Mouse (Mus musculus) liver, postnatal 0 days (tissue): ENCODE measurements around the gene Mnd1.

Experiments
- CTCF ChIP-seq: sonication (generic); IDR thresholded peaks from 2 replicates; pipeline ENCODE4 v1.5.1; 2016; ENCODE audit warnings: antibody characterized with exemption, low read depth
- EP300 ChIP-seq: IDR thresholded peaks from 2 replicates; pipeline ENCODE4 v1.6.1; 2016; ENCODE audit warnings: antibody characterized with exemption, low read depth, mild to moderate bottlenecking

DNA sequence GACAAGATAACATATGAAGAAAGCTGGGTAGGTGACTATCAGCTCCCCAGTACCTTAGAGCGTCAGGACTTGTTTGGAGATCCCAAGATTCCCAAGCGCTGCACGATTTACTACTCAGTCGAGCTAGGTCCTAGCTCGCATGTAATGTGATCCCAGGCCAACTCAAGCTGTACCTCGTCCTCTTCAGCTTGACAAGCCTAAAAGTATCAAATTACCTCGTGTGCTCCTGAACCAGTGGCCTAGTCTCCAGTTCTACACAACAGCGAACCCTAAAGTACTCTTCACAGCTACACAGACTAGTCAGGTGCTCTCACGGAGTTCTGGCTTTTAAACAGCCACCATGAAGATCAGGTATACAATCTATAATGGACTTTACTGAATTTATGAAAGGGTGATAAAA, 70.2 kb downstream of the Mnd1 start:
- no peak for TF ChIP-seq EP300
- TF ChIP-seq CTCF, result no peak
